Mouse (Mus musculus) stomach, embryonic 15.5 days (tissue): ENCODE measurements around the gene Cep164. TPM values are rescaled to one million over a fixed set of nuclear protein-coding genes. Genes with fewer than 3 reads are reported as not detected.

ENCODE experiments used
- ATAC-seq: fragments of 200-750 bp; cut with Nextera tagmentation; 2 replicates; pipeline ENCODE4 v1.8.0; 2017; ENCODE audit warnings: low read depth, moderate number of reproducible peaks, moderate TSS enrichment; ENCODE audit not compliant: insufficient read depth, low FRiP score
- H3K27ac ChIP-seq: fragments of 300-500 bp; sonication (generic); 2 replicates; pipeline ENCODE4 v1.5.1; 2015; ENCODE audit warnings: mild to moderate bottlenecking, inconsistent platforms
- H3K27me3 ChIP-seq: fragments of 300-500 bp; sonication (generic); replicated peaks from 2 replicates; pipeline ENCODE4 v1.6.1; 2015; ENCODE audit warnings: inconsistent platforms
- H3K36me3 ChIP-seq: fragments of 300-500 bp; sonication (generic); 2 replicates; pipeline ENCODE4 v1.6.1; 2015; ENCODE audit warnings: inconsistent platforms
- H3K4me1 ChIP-seq: fragments of 300-500 bp; sonication (generic); 2 replicates; pipeline ENCODE4 v1.6.1; 2015; ENCODE audit warnings: inconsistent platforms
- H3K4me2 ChIP-seq: fragments of 300-500 bp; sonication (generic); 2 replicates; pipeline ENCODE4 v1.6.1; 2015; ENCODE audit warnings: mild to moderate bottlenecking, inconsistent platforms
- H3K4me3 ChIP-seq: fragments of 300-500 bp; sonication (generic); replicated peaks from 2 replicates; pipeline ENCODE4 v1.5.1; 2015; ENCODE audit warnings: inconsistent platforms
- H3K9ac ChIP-seq: fragments of 300-500 bp; sonication (generic); 2 replicates; pipeline ENCODE4 v1.6.1; 2015; ENCODE audit warnings: inconsistent platforms
- H3K9me3 ChIP-seq: fragments of 300-500 bp; sonication (generic); 2 replicates; pipeline ENCODE4 v1.6.1; 2016; ENCODE audit warnings: inconsistent platforms
- WGBS: fragments of 180-500 bp; shearing (Covaris S2); methylation state at CpG from one replicate; pipeline ENCODE4 v1.1.7; 2015; 5-methylcytosine and 5-hydroxymethylcytosine counted together
- polyA plus RNA-seq: library from polyadenylated mRNA; unstranded; fragments of >200 nt; fragmentation: Nextera tagmentation; extraction: Ambion mirVana; gene quantifications from 2 replicates; pipeline ENCODE4 v1.2.1, GENCODE M21; 2015

Gene Cep164
- polyA plus RNA-seq, 1 experiment from 2014 or later = 24.7 TPM

GRCm38 (mm10) chr9:45739702-45740583, 88.5 kb downstream of the Cep164 start:
- Histone ChIP-seq H3K27me3 (no peaks in the 10 kb centered on the region), H3K9ac (no peak overlapping the region), H3K36me3 (no peaks in the 10 kb centered on the region), H3K27ac (no peak overlapping the region), H3K4me1 (no peaks in the 10 kb centered on the region), H3K9me3 (no peaks in the 10 kb centered on the region), H3K4me3 (no peak overlapping the region), H3K4me2 (no peak overlapping the region)
- no peak for ATAC-seq
- 62% methylated on average over 17 of the region's 17 CpGs for WGBS

GRCm38 (mm10) chr9:45739001-45739701, 89.3 kb downstream of the Cep164 start:
- no peaks in the 10 kb centered on the region for H3K27me3 ChIP-seq
- no peak overlapping the region for H3K4me3 ChIP-seq
- H3K9me3 ChIP-seq = no peaks in the 10 kb centered on the region
- H3K27ac ChIP-seq = no peak overlapping the region
- no peak for ATAC-seq
- H3K4me2 ChIP-seq = no peak overlapping the region
- WGBS = 63% methylated on average over 12 of the region's 12 CpGs
- no peaks in the 10 kb centered on the region for H3K4me1 ChIP-seq
- no peaks in the 10 kb centered on the region for H3K36me3 ChIP-seq
- H3K9ac ChIP-seq = no peak overlapping the region

GRCm38 (mm10) chr9:45733246-45733645, 95.2 kb downstream of the Cep164 start:
- Histone ChIP-seq H3K27me3 (no peaks in the 10 kb centered on the region), H3K36me3 (no peaks in the 10 kb centered on the region), H3K4me2 (no peak overlapping the region), H3K27ac (no peak overlapping the region), H3K9ac (no peak overlapping the region), H3K4me3 (no peak overlapping the region), H3K9me3 (no peaks in the 10 kb centered on the region), H3K4me1 (no peaks in the 10 kb centered on the region)
- WGBS = 68% methylated on average over 6 of the region's 6 CpGs
- no peak for ATAC-seq

- Histone ChIP-seq H3K4me3 (no peak overlapping the region), H3K4me2 (no peak overlapping the region), H3K36me3 (no peaks in the 10 kb centered on the region), H3K4me1 (no peaks in the 10 kb centered on the region), H3K9me3 (no peaks in the 10 kb centered on the region), H3K9ac (no peak overlapping the region), H3K27me3 (no peaks in the 10 kb centered on the region), H3K27ac (no peak overlapping the region)
- no peak for ATAC-seq
- 79% methylated on average over 5 of the region's 5 CpGs for WGBS
These were observed 96.6 kb downstream of the Cep164 start for GRCm38 (mm10) chr9:45731851-45732250.

DNA sequence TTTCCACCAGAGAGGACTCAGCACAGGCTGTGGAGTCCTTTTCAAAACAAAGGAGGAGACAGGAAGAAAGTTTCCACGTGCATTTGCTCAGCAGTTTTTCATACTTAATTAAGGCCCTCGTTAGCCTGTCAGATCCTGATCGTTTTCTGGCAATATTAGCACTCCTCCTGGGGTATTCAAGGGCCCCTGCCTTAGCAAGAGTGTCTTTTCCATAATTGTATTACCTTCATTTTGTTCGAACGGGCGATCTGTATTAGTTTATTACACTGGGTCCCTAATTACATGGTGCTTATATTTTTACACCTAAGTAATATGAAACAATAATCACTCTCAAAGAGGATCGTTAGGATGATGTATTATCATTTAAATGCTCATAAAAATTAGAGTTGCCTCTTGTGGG, 108.5 kb downstream of the Cep164 start:
- Histone ChIP-seq H3K9ac (no peak overlapping the region), H3K36me3 (no peaks in the 10 kb centered on the region), H3K4me1 (no peaks in the 10 kb centered on the region), H3K4me3 (no peak overlapping the region), H3K4me2 (no peak overlapping the region), H3K27ac (no peak overlapping the region), H3K27me3 (no peaks in the 10 kb centered on the region), H3K9me3 (no peaks in the 10 kb centered on the region)
- no peak for ATAC-seq
- 67% methylated on average over 7 of the region's 7 CpGs for WGBS

Other genes starting within 250 kb of the Cep164 start
- gene Bace1, start 9.9 kb upstream of the Cep164 start, polyA plus RNA-seq = 28.3 and 28.5 TPM in 2 replicates
- gene Pcsk7, start 77.8 kb upstream of the Cep164 start, polyA plus RNA-seq = 19.2 and 21.0 TPM in 2 replicates
- gene Rnf214, start 78.2 kb upstream of the Cep164 start, polyA plus RNA-seq = 40.6 and 45.9 TPM in 2 replicates
- 380 and 441 TPM in 2 replicates for gene Tagln, start 107.4 kb upstream of the Cep164 start, polyA plus RNA-seq
- 43.8 and 47.9 TPM in 2 replicates for gene Sidt2, start 126.6 kb upstream of the Cep164 start, polyA plus RNA-seq
- 144 and 148 TPM in 2 replicates for gene Pafah1b2, start 184.0 kb upstream of the Cep164 start, polyA plus RNA-seq
- 11.5 and 15.3 TPM in 2 replicates for gene Sik3, start 184.1 kb upstream of the Cep164 start, polyA plus RNA-seq